Mouse (Mus musculus) neural tube, embryonic 10.5 days (tissue): Measurements from ENCODE around the gene Fubp1.

Source experiments
- DNase-seq: peaks from one replicate; pipeline ENCODE4 v3.0.0-alpha.2; 2017; ENCODE audit warnings: low spot score; ENCODE audit errors: extremely low spot score

Fubp1 gene

DNA sequence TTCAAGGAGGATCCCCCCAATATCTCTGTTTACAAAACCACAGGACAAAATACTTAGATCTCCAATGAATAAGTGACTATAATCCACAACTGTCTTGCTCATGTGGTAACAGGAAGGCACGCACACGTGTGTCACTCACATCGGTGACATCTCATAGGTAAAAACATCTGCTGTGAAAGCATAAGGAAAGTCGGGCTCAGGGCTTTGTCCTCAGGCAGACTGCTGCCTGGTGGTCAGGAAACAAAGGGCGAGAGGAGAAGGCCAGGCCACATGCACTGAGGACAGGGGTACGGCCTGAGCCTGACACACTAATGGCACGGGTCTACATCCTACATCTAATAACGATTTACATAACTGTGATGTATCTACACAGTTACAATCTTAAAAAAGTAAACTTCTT lies 64.8 kb downstream of the Fubp1 start:
- DNase-seq: no peak

- no peak for DNase-seq
Measured at GRCm38 (mm10) chr3:152276935-152277334, 66.7 kb downstream of the Fubp1 start.

GRCm38 (mm10) chr3:152277912-152278311 lies 67.7 kb downstream of the Fubp1 start:
- DNase-seq: no peak

GRCm38 (mm10) chr3:152278431-152278830 lies 68.2 kb downstream of the Fubp1 start:
- DNase-seq: no peak

DNA sequence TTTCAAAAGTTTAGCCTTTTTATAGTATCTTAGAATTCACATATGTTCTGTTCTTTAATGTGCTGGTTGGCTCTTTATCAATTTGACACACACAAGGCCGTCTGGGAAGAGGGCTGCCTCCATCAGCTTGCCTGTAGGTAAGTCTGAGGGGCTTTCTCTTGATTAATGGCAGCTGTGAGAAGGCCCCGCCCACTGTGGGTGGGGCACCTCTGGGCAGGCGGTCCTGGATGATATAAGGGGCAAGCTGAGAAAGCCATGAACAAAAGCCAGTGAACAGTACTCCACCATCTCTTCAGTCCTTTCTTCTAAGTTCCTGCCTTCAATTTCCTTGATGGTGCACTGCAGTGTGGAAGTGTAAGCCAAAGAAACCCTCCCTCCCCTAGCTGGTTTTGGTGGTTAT lies 71.9 kb downstream of the Fubp1 start:
- DNase-seq: no peak

- no peak for DNase-seq
Measured at GRCm38 (mm10) chr3:152284306-152284705, 74.1 kb downstream of the Fubp1 start.

GRCm38 (mm10) chr3:152284759-152285158 lies 74.5 kb downstream of the Fubp1 start:
- no peak for DNase-seq
